In the genomic region with DNA sequence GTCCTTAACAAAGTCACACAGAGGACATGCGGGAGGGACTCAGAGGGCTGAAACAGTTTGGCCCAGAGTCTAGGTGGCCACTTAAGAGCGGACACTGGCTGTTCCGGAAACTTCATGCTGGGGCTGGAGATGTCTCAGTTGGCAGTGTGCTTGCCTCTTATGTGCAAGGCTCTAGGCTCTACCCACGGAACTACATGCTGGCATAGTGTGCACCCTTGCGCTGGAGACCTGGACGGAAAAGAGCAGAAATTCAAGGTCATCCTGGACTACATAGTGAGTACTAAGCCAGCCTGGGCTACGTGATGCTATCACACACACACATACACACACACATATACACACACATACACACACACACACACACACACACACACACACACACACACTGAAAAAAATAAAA, we compare ENCODE assay signal across 15 mouse cellular contexts. TPM values are rescaled to one million over a fixed set of nuclear protein-coding genes. Genes with fewer than 3 reads are reported as not detected.
DNase-seq lines count a peak whose midpoint lies in the region; ATAC-seq lines count a peak whose summit lies in the region.
"Had no signal": no experiment of that assay in that cellular context is flagged by ENCODE, and none has a peak within 500 bp of the region (broad histone marks: within the 10 kb centered on the region; RNA-seq: fewer than 3 reads in every experiment).

No protein-coding gene starts in this region.

- no peak for DNase-seq in heart, postnatal 36 days
- DNase-seq in lung, postnatal 10 days: no peak
- no peak for DNase-seq in thymus, postnatal 14 days
- no peak for DNase-seq in kidney, postnatal 4 days
- DNase-seq: thymus, postnatal 4 days had no signal

- H3K4me3 ChIP-seq in heart, embryonic 12.5 days: no peak overlapping the region
- H3K4me3 ChIP-seq in lung, embryonic 16.5 days (ENCODE audit: low read length): no peak overlapping the region
- H3K4me3 ChIP-seq in limb, embryonic 15.5 days: no peak overlapping the region
- H3K4me3 ChIP-seq: forebrain, embryonic 12.5 days; midbrain, embryonic 12.5 days; myocyte had no signal

- no peak overlapping the region; the same call in 1 of the 2 replicates for H3K9ac ChIP-seq in heart, embryonic 12.5 days
- H3K9ac ChIP-seq in lung, embryonic 16.5 days (ENCODE audit: low read length): no peak overlapping the region; the same call in 1 of the 2 replicates
- no peak overlapping the region for H3K9ac ChIP-seq in limb, embryonic 15.5 days
- H3K9ac ChIP-seq: forebrain, embryonic 12.5 days; hindbrain, embryonic 14.5 days; midbrain, embryonic 12.5 days had no signal

- peaks cover 63% of the 10 kb centered on the region for H3K4me1 ChIP-seq in heart, embryonic 12.5 days (replicated peaks)
- peaks cover 43% of the 10 kb centered on the region for H3K4me1 ChIP-seq in lung, embryonic 16.5 days (replicated peaks; ENCODE audit: control insufficient read depth, insufficient read depth, low read length)
- H3K4me1 ChIP-seq in limb, embryonic 15.5 days: peaks cover 41% of the 10 kb centered on the region

- peak overlapping the region; percentile 71 for H3K27ac ChIP-seq in heart, embryonic 12.5 days (ENCODE audit: poor library complexity, severe bottlenecking)
- H3K27ac ChIP-seq in lung, embryonic 16.5 days (ENCODE audit: low read length): peak overlapping the region; percentile 83
- H3K27ac ChIP-seq in limb, embryonic 15.5 days: peak overlapping the region; percentile 54; the same call in 1 of the 2 replicates
- H3K27ac ChIP-seq: forebrain, embryonic 12.5 days; hindbrain, embryonic 14.5 days; midbrain, embryonic 12.5 days had no signal

- no peak overlapping the region for H3K4me2 ChIP-seq in heart, embryonic 12.5 days
- H3K4me2 ChIP-seq in lung, embryonic 16.5 days (ENCODE audit: low read depth, low read length): no peak overlapping the region
- H3K4me2 ChIP-seq in limb, embryonic 15.5 days: no peak overlapping the region
- H3K4me2 ChIP-seq: forebrain, embryonic 12.5 days; hindbrain, embryonic 14.5 days; midbrain, embryonic 12.5 days had no signal

- H3K9me3 ChIP-seq in heart, embryonic 12.5 days (replicated peaks): no peaks in the 10 kb centered on the region
- H3K9me3 ChIP-seq in lung, embryonic 16.5 days (ENCODE audit: control insufficient read depth, low read length): no peaks in the 10 kb centered on the region
- no peaks in the 10 kb centered on the region for H3K9me3 ChIP-seq in limb, embryonic 15.5 days
- H3K9me3 ChIP-seq: forebrain, embryonic 12.5 days; midbrain, embryonic 12.5 days had no signal

- 85% methylated on average over 7 of the region's 7 CpGs for WGBS in heart, embryonic 12.5 days
- 82% methylated on average over 7 of the region's 7 CpGs for WGBS in lung, embryonic 16.5 days
- 91% methylated on average over 7 of the region's 7 CpGs for WGBS in limb, embryonic 15.5 days

- ATAC-seq in heart, embryonic 12.5 days (ENCODE audit: insufficient number of reproducible peaks, low FRiP score): no peak
- no peak for ATAC-seq in lung, embryonic 16.5 days (ENCODE audit: low read depth)
- ATAC-seq in limb, embryonic 15.5 days (ENCODE audit: insufficient number of reproducible peaks, low FRiP score, low TSS enrichment, low read depth): no peak

- no peaks in the 10 kb centered on the region for H3K36me3 ChIP-seq in heart, embryonic 12.5 days
- no peaks in the 10 kb centered on the region for H3K36me3 ChIP-seq in lung, embryonic 16.5 days (ENCODE audit: control insufficient read depth, insufficient read depth, low read length)
- no peaks in the 10 kb centered on the region for H3K36me3 ChIP-seq in limb, embryonic 15.5 days
- H3K36me3 ChIP-seq: forebrain, embryonic 12.5 days; midbrain, embryonic 12.5 days had no signal

- intact Hi-C loops in heart, postnatal 36 days (cut with DNase I): no loop called here

- no peaks in the 10 kb centered on the region for H3K27me3 ChIP-seq in heart, embryonic 12.5 days (replicated peaks)
- no peaks in the 10 kb centered on the region for H3K27me3 ChIP-seq in lung, embryonic 16.5 days (ENCODE audit: control insufficient read depth, insufficient read depth, low read depth, low read length)
- H3K27me3 ChIP-seq in limb, embryonic 15.5 days: no peaks in the 10 kb centered on the region

RNA-seq across cellular contexts. Expression of gene Lctl, which starts 28.6 kb away (rescaled TPM):
- polyA plus RNA-seq in heart, embryonic 12.5 days (2016; fragmentation: Nextera tagmentation; extraction: Ambion mirVana): 0.14 TPM in 1 of 2 replicates, not detected in the other
- not detected for total RNA-seq in heart, postnatal 36 days (2021)
- polyA plus RNA-seq in lung, embryonic 16.5 days (2015; fragmentation: Nextera tagmentation; extraction: Ambion mirVana): not detected in 2 replicates
- polyA plus RNA-seq in limb, embryonic 15.5 days (2015; fragmentation: Nextera tagmentation; extraction: Ambion mirVana): 0.13 TPM in 1 of 2 replicates, not detected in the other
- total RNA-seq: layer of hippocampus, postnatal 36 days; left cerebral cortex, postnatal 36 days; neutrophil, adult 5-6 weeks had no signal
- polyA plus RNA-seq: hindbrain, embryonic 14.5 days; midbrain, embryonic 12.5 days had no signal
